ENCODE assay signal across 22 mouse cellular contexts in the genomic region with DNA sequence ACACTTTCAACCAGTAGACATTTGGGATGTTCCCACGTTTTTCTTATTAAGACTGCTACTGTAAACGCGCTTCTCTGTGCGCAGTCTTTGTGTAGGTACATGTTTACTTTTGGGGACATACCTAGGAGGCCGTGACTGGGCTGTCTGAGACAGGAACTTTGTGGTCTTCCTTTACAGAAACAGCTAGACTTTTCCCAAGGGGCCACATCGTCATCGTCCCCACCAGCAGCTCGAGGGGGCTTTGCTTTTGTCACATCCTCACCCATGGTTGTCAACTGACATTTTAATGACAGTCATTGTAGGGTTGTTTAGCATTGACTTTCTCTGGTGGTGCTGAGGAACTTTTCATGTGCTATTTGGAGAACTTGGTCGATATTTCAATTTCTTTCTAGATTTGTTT. TPM values are rescaled to one million over a fixed set of nuclear protein-coding genes. Genes with fewer than 3 reads are reported as not detected.
DNase-seq lines count a peak whose midpoint lies in the region; TF ChIP-seq lines count a peak whose summit lies in the region.
"Had no signal": no experiment of that assay in that cellular context is flagged by ENCODE, and none has a peak within 500 bp of the region (broad histone marks: within the 10 kb centered on the region; RNA-seq: fewer than 3 reads in every experiment).

No protein-coding gene starts in this region.

- 52% methylated on average over 9 of the region's 9 CpGs for WGBS in spleen, adult 2 months

- TF ChIP-seq CTCF in spleen, adult 2 months (IDR thresholded peaks at IDR 0.05; ENCODE audit: extremely low read depth, insufficient read depth, insufficient read length, insufficient replicate concordance), result no peak

- TF ChIP-seq POLR2A in spleen, adult 2 months (IDR thresholded peaks at IDR 0.05; ENCODE audit: low read depth, low read length), result no peak

- no peak overlapping the region for H3K4me3 ChIP-seq in spleen, adult 2 months (ENCODE audit: extremely low read depth, insufficient read depth, insufficient read length)
- H3K4me3 ChIP-seq: embryonic facial prominence, embryonic 10.5 days; embryonic facial prominence, embryonic 12.5 days; forebrain, embryonic 13.5 days; forebrain, embryonic 15.5 days had no signal

- H3K4me1 ChIP-seq in spleen, adult 2 months (ENCODE audit: control insufficient read depth, insufficient read depth, insufficient read length), result no peaks in the 10 kb centered on the region; the same call in 1 of the 2 replicates
- H3K4me1 ChIP-seq: forebrain, embryonic 13.5 days; forebrain, embryonic 15.5 days had no signal

- H3K27me3 ChIP-seq in spleen, adult 2 months (ENCODE audit: control insufficient read depth, insufficient read depth, low read length), result no peaks in the 10 kb centered on the region
- H3K27me3 ChIP-seq in splenic B cell, adult 2 months (ENCODE audit: control insufficient read depth, insufficient read depth, low read length, poor library complexity, severe bottlenecking), result no peaks in the 10 kb centered on the region
- H3K27me3 ChIP-seq: forebrain, embryonic 15.5 days had no signal

- H3K27ac ChIP-seq in spleen, adult 2 months (ENCODE audit: insufficient read depth, low read length), result no peak overlapping the region
- H3K27ac ChIP-seq: embryonic facial prominence, embryonic 10.5 days; embryonic facial prominence, embryonic 12.5 days; forebrain, embryonic 13.5 days; forebrain, embryonic 15.5 days had no signal

- DNase-seq in spleen, adult 2 months (ENCODE audit: low read depth in 1 of 2, low spot score in 2 of 2), result peak; percentile 5 to 31
- no peak for DNase-seq in spleen, postnatal 14 days (ENCODE audit: low spot score in 2 of 2)
- DNase-seq in B cell, adult 2 months, result peak; percentile 57 to 71
- DNase-seq in splenic B cell, adult 2 months (ENCODE audit: low read depth, low spot score), result peak; percentile 73
- no peak for DNase-seq in adrenal gland, adult (ENCODE audit: inconsistent age in 2 of 2, low spot score in 1 of 2)
- DNase-seq: adrenal gland, adult 8-10 months; adrenal gland, postnatal 14 days; adrenal gland, postnatal 36 days; cerebellum, adult 11-12 months; cerebellum, adult 2 months; cerebellum, adult 9-10 months; cerebellum, postnatal 25 days; forebrain, postnatal 0 days had no signal

- H3K36me3 ChIP-seq in spleen, adult 2 months (ENCODE audit: control insufficient read depth, insufficient read depth, low read length), result no peaks in the 10 kb centered on the region
- no peaks in the 10 kb centered on the region for H3K36me3 ChIP-seq in splenic B cell, adult 2 months (ENCODE audit: control insufficient read depth, insufficient read depth, low read length, poor library complexity, severe bottlenecking)
- H3K36me3 ChIP-seq: embryonic facial prominence, embryonic 10.5 days; embryonic facial prominence, embryonic 12.5 days; forebrain, embryonic 15.5 days; G1E had no signal

RNA-seq across cellular contexts. Expression of a gene that starts 3.3 kb away (rescaled TPM):
- 0.09 and 0.13 TPM in 2 replicates for polyA plus RNA-seq in spleen, adult 2 months (2012; rRNA removed)
- polyA plus RNA-seq: activated CD4-positive, CD25-positive, alpha-beta regulatory T cell, adult 4 months; C2C12; forebrain, embryonic 11.5 days; G1E; Patski had no signal

Comparison
In these comparisons a context has a peak if more than half of its experiments do, and no peak if none do; other contexts are left out.
1. DNase-seq: peak in spleen, adult 2 months (2 of 2), B cell, adult 2 months (2 of 2) and splenic B cell, adult 2 months (single experiment); none in spleen, postnatal 14 days (0 of 2) and adrenal gland, adult (0 of 2).